Mouse (Mus musculus): Measurements from ENCODE around the gene Dlx6. TPM values are rescaled to one million over a fixed set of nuclear protein-coding genes. Genes with fewer than 3 reads are reported as not detected.
A peak's percentile ranks its signal among the peaks of the same experiment; 100 is the strongest.

Gene Dlx6
- polyA plus RNA-seq, 1 experiment from 2014 or later: 3.6 TPM

GRCm38 (mm10) chr6:6861086-6861797 lies 1.9 kb upstream of the Dlx6 start:
- Histone ChIP-seq H3K4me3 (peak overlapping the region; percentile 23), H3K27ac (peak overlapping the region; percentile 64), H3K4me1 (peaks cover 27% of the 10 kb centered on the region), H3K9ac (no peak overlapping the region), H3K27me3 (replicated peaks) (peaks cover 78% of the 10 kb centered on the region), H3K4me2 (peak overlapping the region; percentile 26; the same call in 1 of the 2 replicates), H3K9me3 (no peaks in the 10 kb centered on the region), H3K36me3 (replicated peaks) (no peaks in the 10 kb centered on the region)
- ATAC-seq (replicated peaks): no peak
- under 1% methylated on average over 21 of the region's 21 CpGs for WGBS

GRCm38 (mm10) chr6:6861798-6862428 lies 1.2 kb upstream of the Dlx6 start:
- peak overlapping the region; percentile 55 for H3K4me2 ChIP-seq
- peaks cover 25% of the 10 kb centered on the region for H3K4me1 ChIP-seq
- no peak overlapping the region for H3K4me3 ChIP-seq
- no peaks in the 10 kb centered on the region for H3K9me3 ChIP-seq
- H3K27ac ChIP-seq: 0 out of 2 replicates have a peak overlapping the region, but pooled peaks have one; percentile 4
- 3% methylated on average over 11 of the region's 11 CpGs for WGBS
- ATAC-seq (replicated peaks): no peak
- peaks cover 76% of the 10 kb centered on the region for H3K27me3 ChIP-seq (replicated peaks)
- no peaks in the 10 kb centered on the region for H3K36me3 ChIP-seq (replicated peaks)
- no peak overlapping the region for H3K9ac ChIP-seq

DNA sequence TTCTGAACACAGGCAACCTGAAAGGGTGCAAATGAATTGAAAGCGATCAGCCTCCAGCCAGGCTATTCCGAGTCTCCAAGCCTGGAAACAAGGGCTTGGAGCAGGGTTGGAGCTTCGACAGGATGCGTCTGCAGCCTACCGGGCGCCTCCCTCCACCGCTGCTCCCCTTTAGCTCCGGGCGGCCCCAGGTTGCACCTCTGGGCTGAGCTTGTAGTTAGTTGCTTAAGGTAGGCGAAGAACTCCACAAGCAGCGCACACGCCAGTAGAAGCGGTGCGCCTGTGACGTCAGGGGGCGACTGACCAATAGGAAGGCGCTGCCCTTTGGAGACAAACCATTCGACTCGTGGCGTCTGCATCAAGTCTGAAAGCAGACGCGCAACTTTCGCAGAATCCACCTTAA lies 523 bp upstream of the Dlx6 start:
- H3K27me3 ChIP-seq (replicated peaks): peaks cover 76% of the 10 kb centered on the region
- H3K4me2 ChIP-seq: peak overlapping the region; percentile 55
- 0 out of 2 replicates have a peak overlapping the region, but pooled peaks have one; percentile 4 for H3K27ac ChIP-seq
- peak overlapping the region; percentile 39 for H3K4me3 ChIP-seq
- peaks cover 25% of the 10 kb centered on the region for H3K4me1 ChIP-seq
- H3K36me3 ChIP-seq (replicated peaks): no peaks in the 10 kb centered on the region
- no peak overlapping the region for H3K9ac ChIP-seq
- peak; percentile 76 for ATAC-seq (replicated peaks)
- WGBS: under 1% methylated on average over 23 of the region's 23 CpGs
- H3K9me3 ChIP-seq: no peaks in the 10 kb centered on the region

GRCm38 (mm10) chr6:6863955-6864354 lies 821 bp downstream of the Dlx6 start:
- Histone ChIP-seq H3K9me3 (no peaks in the 10 kb centered on the region), H3K9ac (0 out of 2 replicates have a peak overlapping the region, but pooled peaks have one; percentile 27), H3K4me1 (peaks cover 25% of the 10 kb centered on the region), H3K4me3 (peak overlapping the region; percentile 39), H3K4me2 (peak overlapping the region; percentile 55), H3K36me3 (replicated peaks) (no peaks in the 10 kb centered on the region), H3K27ac (peak overlapping the region; percentile 66), H3K27me3 (replicated peaks) (peaks cover 72% of the 10 kb centered on the region)
- ATAC-seq (replicated peaks): peak; percentile 31
- WGBS: 1% methylated on average over 21 of the region's 21 CpGs

DNA sequence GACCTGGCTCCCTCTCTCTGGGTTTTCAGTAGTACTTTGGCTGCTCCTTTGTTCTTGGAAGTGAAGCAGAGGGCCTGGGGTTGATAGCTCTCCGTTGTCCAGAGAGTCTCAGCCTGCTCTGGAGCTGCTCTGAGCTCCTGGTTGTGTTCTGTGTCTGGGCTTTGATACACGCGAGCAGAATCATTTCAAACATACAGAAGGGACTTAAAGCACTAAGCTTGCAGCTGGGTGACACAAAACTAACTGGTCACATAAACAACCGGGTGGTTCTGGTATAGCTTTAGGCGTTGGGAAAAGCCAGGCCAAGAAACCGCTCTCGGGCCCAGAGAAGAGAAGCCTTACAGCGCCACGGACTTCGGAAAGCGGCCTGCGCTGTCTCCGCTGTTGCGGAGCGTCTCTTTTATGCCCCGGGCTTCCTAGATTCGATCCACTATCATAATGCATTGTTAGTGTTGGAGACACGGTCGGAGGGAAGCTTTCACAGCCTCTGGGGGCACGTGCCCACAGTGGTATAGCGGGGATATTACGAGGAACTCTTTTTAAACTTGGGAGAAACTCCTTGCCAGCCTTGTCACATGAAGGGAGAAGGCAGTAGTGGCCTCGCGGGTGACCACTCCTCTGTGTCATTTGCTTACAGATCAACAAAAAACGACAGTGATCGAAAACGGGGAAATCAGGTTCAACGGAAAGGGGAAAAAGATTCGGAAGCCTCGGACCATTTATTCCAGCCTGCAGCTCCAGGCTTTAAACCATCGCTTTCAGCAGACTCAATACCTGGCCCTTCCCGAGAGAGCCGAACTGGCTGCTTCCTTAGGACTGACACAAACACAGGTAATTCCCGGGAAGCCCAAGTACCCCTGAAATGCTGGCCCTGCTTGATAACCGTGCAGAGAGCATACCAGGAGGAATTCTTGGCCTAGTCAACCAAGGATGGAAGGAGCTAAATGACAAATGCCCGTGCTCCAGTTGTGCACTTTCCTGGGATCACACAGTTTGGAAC lies 1.6 kb downstream of the Dlx6 start:
- H3K4me2 ChIP-seq: peak overlapping the region; percentile 55
- 1% methylated on average over 36 of the region's 36 CpGs for WGBS
- H3K9me3 ChIP-seq: no peaks in the 10 kb centered on the region
- H3K4me3 ChIP-seq: peak overlapping the region; percentile 39
- ATAC-seq (replicated peaks): no peak
- H3K9ac ChIP-seq: 0 out of 2 replicates have a peak overlapping the region, but pooled peaks have one; percentile 1
- H3K27me3 ChIP-seq (replicated peaks): peaks cover 74% of the 10 kb centered on the region
- peaks cover 25% of the 10 kb centered on the region for H3K4me1 ChIP-seq
- H3K27ac ChIP-seq: peak overlapping the region; percentile 66
- H3K36me3 ChIP-seq (replicated peaks): no peaks in the 10 kb centered on the region

- no peak overlapping the region for H3K27ac ChIP-seq
- H3K9me3 ChIP-seq: no peaks in the 10 kb centered on the region
- H3K4me2 ChIP-seq: peak overlapping the region; percentile 12; the same call in 1 of the 2 replicates
- 3% methylated on average over 9 of the region's 9 CpGs for WGBS
- H3K4me3 ChIP-seq: peak overlapping the region; percentile 17; the same call in 1 of the 2 replicates
- ATAC-seq (replicated peaks): no peak
- peaks cover 17% of the 10 kb centered on the region for H3K4me1 ChIP-seq
- H3K9ac ChIP-seq: no peak overlapping the region
- H3K27me3 ChIP-seq (replicated peaks): peaks cover 83% of the 10 kb centered on the region
- H3K36me3 ChIP-seq (replicated peaks): no peaks in the 10 kb centered on the region
These were observed 3.9 kb downstream of the Dlx6 start for GRCm38 (mm10) chr6:6867031-6867430.

DNA sequence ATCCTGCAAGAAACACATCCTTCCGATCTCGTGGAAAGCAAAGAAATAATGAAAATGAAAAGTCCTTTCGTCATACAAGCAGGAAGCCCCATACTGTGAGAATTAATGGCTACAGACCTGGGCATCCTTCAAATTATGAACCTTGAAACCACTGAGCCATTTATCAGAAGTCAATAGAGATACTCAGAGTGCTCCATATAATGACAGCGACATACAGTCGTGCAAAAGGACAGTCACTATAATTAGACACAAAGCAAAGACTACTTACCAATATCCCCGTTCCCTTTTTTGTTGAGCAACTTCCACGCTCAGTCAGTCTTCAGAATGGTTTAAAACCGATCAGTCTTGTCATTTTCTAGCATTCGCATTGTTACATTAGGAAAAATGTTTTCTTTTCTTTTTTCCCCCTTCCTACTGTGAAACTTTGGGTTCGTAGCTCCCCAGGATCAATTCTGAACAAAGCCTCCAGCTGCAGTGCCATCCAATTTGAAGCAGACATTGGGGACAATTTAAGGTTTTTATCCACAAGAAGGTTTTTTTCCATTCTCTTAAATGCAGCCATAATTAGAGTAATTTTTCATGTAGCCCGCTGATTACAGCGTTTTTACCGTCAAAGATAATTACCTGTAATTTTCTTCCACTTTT lies 6.0 kb downstream of the Dlx6 start:
- WGBS: 3% methylated on average over 13 of the region's 13 CpGs
- H3K27me3 ChIP-seq (replicated peaks): peaks cover 84% of the 10 kb centered on the region
- H3K27ac ChIP-seq: no peak overlapping the region
- H3K4me2 ChIP-seq: no peak overlapping the region
- no peaks in the 10 kb centered on the region for H3K4me1 ChIP-seq
- no peaks in the 10 kb centered on the region for H3K36me3 ChIP-seq (replicated peaks)
- H3K9me3 ChIP-seq: no peaks in the 10 kb centered on the region
- H3K4me3 ChIP-seq: no peak overlapping the region
- no peak overlapping the region for H3K9ac ChIP-seq
- no peak for ATAC-seq (replicated peaks)

- ATAC-seq (replicated peaks): no peak; the same call in 1 of the 2 replicates
- Histone ChIP-seq H3K9me3 (no peaks in the 10 kb centered on the region), H3K27ac (0 out of 2 replicates have a peak overlapping the region, but pooled peaks have one; percentile 15), H3K4me1 (no peaks in the 10 kb centered on the region), H3K4me3 (0 out of 2 replicates have a peak overlapping the region, but pooled peaks have one; percentile 1), H3K4me2 (no peak overlapping the region), H3K27me3 (replicated peaks) (peaks cover 84% of the 10 kb centered on the region), H3K9ac (no peak overlapping the region), H3K36me3 (replicated peaks) (no peaks in the 10 kb centered on the region)
- 0% methylated on average over 11 of the region's 11 CpGs for WGBS
These were observed 7.0 kb downstream of the Dlx6 start for GRCm38 (mm10) chr6:6869961-6870800.

DNA sequence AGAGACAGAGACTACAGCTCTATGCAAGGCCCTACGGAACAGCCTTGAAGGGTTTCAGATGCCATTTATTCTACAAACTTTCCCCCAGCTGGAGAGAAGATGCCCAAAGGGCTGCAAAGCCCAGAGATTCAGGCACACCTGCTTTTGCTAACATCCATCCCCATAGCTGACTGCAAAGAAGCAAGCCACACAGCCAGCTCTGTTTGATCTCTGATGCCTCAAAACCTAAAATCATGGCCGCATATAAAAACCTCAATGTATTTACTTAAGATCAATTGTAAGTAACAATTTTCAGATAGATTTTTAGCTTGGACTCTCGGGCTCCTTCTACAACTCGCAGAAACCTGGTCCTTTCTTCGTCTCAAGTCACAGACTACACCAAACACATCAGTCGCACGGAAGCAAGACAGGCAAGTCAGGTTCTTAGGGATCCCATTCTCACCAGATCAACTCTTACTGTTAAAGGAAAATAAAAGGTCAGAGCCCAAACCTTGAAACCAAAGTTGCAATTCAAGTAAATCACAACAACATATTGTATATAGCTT lies 7.8 kb downstream of the Dlx6 start:
- Histone ChIP-seq H3K27ac (no peak overlapping the region; the same call in 1 of the 2 replicates), H3K9me3 (no peaks in the 10 kb centered on the region), H3K4me1 (no peaks in the 10 kb centered on the region), H3K9ac (no peak overlapping the region), H3K36me3 (replicated peaks) (no peaks in the 10 kb centered on the region), H3K27me3 (replicated peaks) (peaks cover 84% of the 10 kb centered on the region), H3K4me2 (no peak overlapping the region), H3K4me3 (0 out of 2 replicates have a peak overlapping the region, but pooled peaks have one; percentile 4)
- WGBS: 1% methylated on average over 7 of the region's 7 CpGs
- ATAC-seq (replicated peaks): no peak

GRCm38 (mm10) chr6:6871692-6872091 lies 8.6 kb downstream of the Dlx6 start:
- no peaks in the 10 kb centered on the region for H3K36me3 ChIP-seq (replicated peaks)
- peaks cover 85% of the 10 kb centered on the region for H3K27me3 ChIP-seq (replicated peaks)
- no peak overlapping the region for H3K9ac ChIP-seq
- no peak overlapping the region for H3K27ac ChIP-seq
- 4% methylated on average over 5 of the region's 5 CpGs for WGBS
- no peaks in the 10 kb centered on the region for H3K4me1 ChIP-seq
- H3K4me3 ChIP-seq: no peak overlapping the region
- no peak for ATAC-seq (replicated peaks)
- H3K4me2 ChIP-seq: no peak overlapping the region
- no peaks in the 10 kb centered on the region for H3K9me3 ChIP-seq
